Mouse (Mus musculus) CH12.LX (cell line): Measurements from ENCODE around the gene Gm19345. TPM values are rescaled to one million over a fixed set of nuclear protein-coding genes. Genes with fewer than 3 reads are reported as not detected.

Source experiments
- DNase-seq: peaks from one replicate; pipeline ENCODE4 v3.0.0-alpha.2; 2013; ENCODE audit errors: extremely low read depth
- H3K27ac ChIP-seq: 2 replicates; pipeline ENCODE4 v1.5.1; 2012; ENCODE audit warnings: low read depth, mild to moderate bottlenecking, control low read depth, moderate library complexity; ENCODE audit not compliant: insufficient read depth
- H3K27me3 ChIP-seq: replicated peaks from 2 replicates; pipeline ENCODE3; 2012; ENCODE audit warnings: inconsistent platforms
- H3K36me3 ChIP-seq, 2 experiments: replicated peaks in 1 of 2; 2 replicates each; pipeline versions ENCODE3 to v1.6.1; 2012; ENCODE audit warnings: inconsistent platforms in 1 of 2, low read length in 1 of 2, mild to moderate bottlenecking in 1 of 2, mixed read lengths in 1 of 2, moderate library complexity in 1 of 2; ENCODE audit not compliant: control insufficient read depth in 1 of 2, insufficient read depth in 1 of 2
- H3K4me1 ChIP-seq, 2 experiments: 2 replicates each; pipeline ENCODE4 v1.6.1; 2012; ENCODE audit warnings: inconsistent platforms in 1 of 2, moderate library complexity in 1 of 2; ENCODE audit not compliant: insufficient read depth in 2 of 2, control insufficient read depth in 1 of 2
- H3K4me2 ChIP-seq: 2 replicates; pipeline ENCODE4 v1.6.1; 2012; ENCODE audit warnings: low read depth, mild to moderate bottlenecking, control low read depth; ENCODE audit not compliant: poor library complexity, insufficient read depth, severe bottlenecking
- H3K4me3 ChIP-seq, 3 experiments: fragments of 150-350 bp in 1 of 3; sonication (generic) in 1 of 3; replicated peaks in 1 of 3; 2 replicates each; pipeline versions ENCODE3 to v1.5.1; 2011 to 2012; ENCODE audit warnings: low read depth in 2 of 3, low read length in 2 of 3, mild to moderate bottlenecking in 2 of 3, moderate library complexity in 2 of 3, control low read depth in 1 of 3, improper control_type of control experiment in 1 of 3, inconsistent platforms in 1 of 3, mixed read lengths in 1 of 3; ENCODE audit not compliant: poor library complexity in 1 of 3
- H3K79me2 ChIP-seq: replicated peaks from 2 replicates; pipeline ENCODE4 v1.6.1; 2012; ENCODE audit warnings: mild to moderate bottlenecking, moderate library complexity; ENCODE audit not compliant: control insufficient read depth, poor library complexity, insufficient read depth, severe bottlenecking; ENCODE audit errors: extremely low read depth
- H3K9ac ChIP-seq: 2 replicates; pipeline ENCODE4 v1.6.1; 2012; ENCODE audit warnings: low read depth, mild to moderate bottlenecking, control low read depth, moderate library complexity; ENCODE audit not compliant: insufficient read depth
- H3K9me3 ChIP-seq: replicated peaks from 2 replicates; pipeline ENCODE3; 2012; ENCODE audit warnings: low read length, inconsistent platforms, mixed read lengths
- BHLHE40 ChIP-seq: IDR thresholded peaks from 2 replicates; pipeline ENCODE4 v1.6.1; 2011; ENCODE audit warnings: mild to moderate bottlenecking, low read depth, low read length, improper control_type of control experiment
- CHD1 ChIP-seq: IDR thresholded peaks from 2 replicates; pipeline ENCODE4 v1.6.1; 2012; ENCODE audit warnings: low read depth, low read length, improper control_type of control experiment, inconsistent platforms
- CHD2 ChIP-seq: IDR thresholded peaks from 2 replicates; pipeline ENCODE4 v1.6.1; 2011; ENCODE audit warnings: low read length, improper control_type of control experiment
- CTCF ChIP-seq, 2 experiments: IDR thresholded peaks in 1 of 2; conservative IDR thresholded peaks in 1 of 2; 2 replicates each; pipeline ENCODE4 v1.5.1; 2011 to 2012; ENCODE audit warnings: low read depth in 2 of 2, low read length in 2 of 2, improper control_type of control experiment in 1 of 2, inconsistent platforms in 1 of 2, mild to moderate bottlenecking in 1 of 2, moderate library complexity in 1 of 2
- ELF1 ChIP-seq: IDR thresholded peaks from 2 replicates; pipeline ENCODE4 v1.6.1; 2014; ENCODE audit warnings: low read depth, mild to moderate bottlenecking, inconsistent platforms, low read length, improper control_type of control experiment
- ETS1 ChIP-seq: conservative IDR thresholded peaks from 2 replicates; pipeline ENCODE4 v1.6.1; 2012; ENCODE audit warnings: low read depth, mild to moderate bottlenecking, inconsistent platforms, low read length, improper control_type of control experiment, moderate library complexity
- GABPA ChIP-seq: IDR thresholded peaks from 2 replicates; pipeline ENCODE4 v1.6.1; 2012; ENCODE audit warnings: low read depth, low read length, improper control_type of control experiment, inconsistent platforms; ENCODE audit not compliant: insufficient replicate concordance
- HCFC1 ChIP-seq: IDR thresholded peaks from 2 replicates; pipeline ENCODE4 v1.6.1; 2012; ENCODE audit warnings: low read depth, mild to moderate bottlenecking, inconsistent platforms, low read length, improper control_type of control experiment
- IRF4 ChIP-seq: IDR thresholded peaks from 2 replicates; pipeline ENCODE4 v1.6.1; 2014; ENCODE audit warnings: low read depth, mild to moderate bottlenecking, inconsistent platforms, low read length, improper control_type of control experiment
- JUN ChIP-seq: IDR thresholded peaks from 2 replicates; pipeline ENCODE4 v1.6.1; 2011; ENCODE audit warnings: low read depth, mild to moderate bottlenecking, low read length, improper control_type of control experiment, moderate library complexity; ENCODE audit not compliant: insufficient read depth
- JUND ChIP-seq: conservative IDR thresholded peaks from 2 replicates; pipeline ENCODE4 v1.6.1; 2011; ENCODE audit warnings: low read depth, low read length, improper control_type of control experiment
- MAFK ChIP-seq: IDR thresholded peaks from 2 replicates; pipeline ENCODE4 v1.6.1; 2011; ENCODE audit warnings: low read length, improper control_type of control experiment; ENCODE audit not compliant: insufficient replicate concordance
- MAZ ChIP-seq: IDR thresholded peaks from 2 replicates; pipeline ENCODE4 v1.6.1; 2012; ENCODE audit warnings: low read depth, mild to moderate bottlenecking, inconsistent platforms, low read length, improper control_type of control experiment, moderate library complexity
- MEF2A ChIP-seq: IDR thresholded peaks from 2 replicates; pipeline ENCODE4 v1.6.1; 2014; ENCODE audit warnings: low read depth, mild to moderate bottlenecking, inconsistent platforms, low read length, improper control_type of control experiment, borderline replicate concordance
- MYC ChIP-seq: IDR thresholded peaks from 2 replicates; pipeline ENCODE4 v1.6.1; 2011; ENCODE audit warnings: low read depth, mild to moderate bottlenecking, improper control_type of control experiment, low read length
- NELFE ChIP-seq: IDR thresholded peaks from 2 replicates; pipeline ENCODE4 v1.6.1; 2011; ENCODE audit warnings: low read depth, low read length, improper control_type of control experiment
- NRF1 ChIP-seq: IDR thresholded peaks from 2 replicates; pipeline ENCODE4 v1.6.1; 2014; ENCODE audit warnings: low read depth, mild to moderate bottlenecking, inconsistent platforms, low read length, improper control_type of control experiment, moderate library complexity
- PAX5 ChIP-seq: IDR thresholded peaks from 2 replicates; pipeline ENCODE4 v1.6.1; 2012; ENCODE audit warnings: low read length, inconsistent platforms, mixed read lengths
- POLR2A ChIP-seq: IDR thresholded peaks from 2 replicates; pipeline ENCODE4 v1.6.1; 2011; ENCODE audit warnings: low read depth, mild to moderate bottlenecking, improper control_type of control experiment, low read length
- POLR2AphosphoS2 ChIP-seq: IDR thresholded peaks from 2 replicates; pipeline ENCODE4 v1.6.1; 2011; ENCODE audit warnings: low read depth, low read length, improper control_type of control experiment
- RAD21 ChIP-seq: IDR thresholded peaks from 2 replicates; pipeline ENCODE4 v1.6.1; 2011; ENCODE audit warnings: low read depth, mild to moderate bottlenecking, low read length, improper control_type of control experiment, moderate library complexity
- RCOR1 ChIP-seq: conservative IDR thresholded peaks from 2 replicates; pipeline ENCODE4 v1.6.1; 2012; ENCODE audit warnings: low read depth, mild to moderate bottlenecking, inconsistent platforms, low read length, improper control_type of control experiment
- SIN3A ChIP-seq: IDR thresholded peaks from 2 replicates; pipeline ENCODE4 v1.6.1; 2012; ENCODE audit warnings: low read length, improper control_type of control experiment, inconsistent platforms
- SMC3 ChIP-seq: IDR thresholded peaks from 2 replicates; pipeline ENCODE4 v1.6.1; 2011; ENCODE audit warnings: low read depth, low read length, improper control_type of control experiment
- TBP ChIP-seq: conservative IDR thresholded peaks from 2 replicates; pipeline ENCODE4 v1.6.1; 2011; ENCODE audit warnings: low read depth, low read length, improper control_type of control experiment
- UBTF ChIP-seq: IDR thresholded peaks from 2 replicates; pipeline ENCODE4 v1.6.1; 2012; ENCODE audit warnings: low read depth, mild to moderate bottlenecking, inconsistent platforms, low read length, improper control_type of control experiment, moderate library complexity
- USF1 ChIP-seq: IDR thresholded peaks from 2 replicates; pipeline ENCODE4 v1.6.1; 2014; ENCODE audit warnings: low read depth, mild to moderate bottlenecking, inconsistent platforms, low read length, improper control_type of control experiment
- USF2 ChIP-seq: conservative IDR thresholded peaks from 2 replicates; pipeline ENCODE4 v1.6.1; 2011; ENCODE audit warnings: low read depth, low read length, improper control_type of control experiment
- ZC3H11A ChIP-seq: IDR thresholded peaks from 2 replicates; pipeline ENCODE4 v1.6.1; 2012; ENCODE audit warnings: low read depth, mild to moderate bottlenecking, inconsistent platforms, low read length, improper control_type of control experiment
- ZMIZ1 ChIP-seq: IDR thresholded peaks from 2 replicates; pipeline ENCODE4 v1.6.1; 2012; ENCODE audit warnings: low read depth, mild to moderate bottlenecking, inconsistent platforms, low read length, improper control_type of control experiment
- ZNF384 ChIP-seq: IDR thresholded peaks from 2 replicates; pipeline ENCODE4 v1.6.1; 2012; ENCODE audit warnings: low read depth, low read length, improper control_type of control experiment, inconsistent platforms
- dilution Hi-C: fragments of 300-500 bp; cut with MboI; formaldehyde crosslinking; loops from 2 replicates; pipeline ENCODE4 v1.14.3; 2020; ENCODE audit warnings: low sequenced_read_pairs; ENCODE audit not compliant: extremely low pct_unique_long_range_greater_than_20kb, extremely low pct_ligation_motif_present
- in situ Hi-C: fragments of 300-500 bp; cut with MboI; formaldehyde crosslinking; loops from 3 replicates; pipeline ENCODE4 v1.14.3; 2019; ENCODE audit warnings: low sequenced_read_pairs, low pct_ligation_motif_present, low pct_unique_long_range_greater_than_20kb, mixed read lengths
- polyA plus RNA-seq: library from polyadenylated mRNA; unstranded; fragments of >175 nt; gene quantifications from 2 replicates; pipeline ENCODE4 v1.2.1, GENCODE M21; 2012; ENCODE audit warnings: low read depth; ENCODE audit not compliant: insufficient read length
- total RNA-seq, 2 experiments: library from RNA; depleted of rRNA; stranded (reverse); fragments of 300-350 nt in 1 of 2; fragments of >200 nt in 1 of 2; gene quantifications; 2 replicates each; pipeline ENCODE4 v1.2.3; 2012 to 2014

Gm19345 gene
- total RNA-seq (2012; rRNA removed) (0.59 TPM in 1 of 2 replicates, not detected in the other), total RNA-seq (2014; rRNA removed) (not detected in 2 replicates), polyA plus RNA-seq (4.1 and 4.3 TPM in 2 replicates)

GRCm38 (mm10) chr7:19851858-19852570 is at the start of gene Gm19345:
Gene Gm19345, plus strand, starts transcription at chr7:19852003.
- no peak for DNase-seq
- Histone ChIP-seq H3K36me3 (peaks cover 0 to 38% of the 10 kb centered on the region in 2 experiments), H3K4me2 (no peak within 1 kb of the TSS), H3K27me3 (no peaks in the 10 kb centered on the region), H3K9ac (no peak within 1 kb of the TSS), H3K4me3 (no peak within 1 kb of the TSS), H3K79me2 (no peaks in the 10 kb centered on the region), H3K9me3 (no peaks in the 10 kb centered on the region), H3K27ac (no peak within 1 kb of the TSS), H3K4me1 (peaks cover 15 to 19% of the 10 kb centered on the region in 2 experiments)
- in situ Hi-C loops, result loop anchor here (25.0 kb wide), 1 partner anchor 440 kb away; the partner anchor contains the start of genes Ckm and Klc3
- dilution Hi-C loops, result no loop called here
- no peak for TF ChIP-seq MYC
- no peak for TF ChIP-seq IRF4
- TF ChIP-seq MEF2A, result no peak
- TF ChIP-seq NRF1, result no peak
- no peak for TF ChIP-seq CTCF (conservative IDR thresholded peaks at IDR 0.05 in 1 of 2, IDR thresholded peaks at IDR 0.05 in 1 of 2; ENCODE audit: low read depth in 2 of 2, low read length in 2 of 2)
- TF ChIP-seq ZC3H11A, result no peak
- TF ChIP-seq ZMIZ1, result no peak
- no peak for TF ChIP-seq USF1
- no peak for TF ChIP-seq POLR2A
- no peak for TF ChIP-seq CHD2
- no peak for TF ChIP-seq MAFK
- no peak for TF ChIP-seq UBTF
- TF ChIP-seq POLR2AphosphoS2, result no peak
- no peak for TF ChIP-seq RAD21
- TF ChIP-seq TBP, result no peak

DNA sequence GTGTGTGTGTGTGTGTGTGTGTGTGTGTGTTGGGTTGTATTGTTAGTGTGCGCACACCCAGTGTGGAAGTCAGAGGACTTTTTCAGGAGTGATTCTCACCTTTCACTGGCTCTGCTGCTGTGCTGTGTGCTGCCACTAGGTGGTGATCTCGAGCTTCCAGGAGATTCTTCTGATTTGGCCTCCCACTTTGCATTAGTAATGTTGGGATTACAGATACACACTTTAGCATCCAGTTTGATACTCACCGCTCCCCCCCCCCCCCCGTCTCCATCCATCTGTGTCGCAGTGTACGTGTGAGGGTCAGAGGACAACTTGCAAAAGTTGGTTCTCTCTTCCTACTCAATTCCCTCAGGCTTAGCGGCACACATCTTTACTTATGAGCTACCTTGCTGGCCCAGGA is 48.8 kb upstream of the Gm19345 start:
- Histone ChIP-seq H3K27ac (no peak overlapping the region), H3K9me3 (peaks cover 12% of the 10 kb centered on the region), H3K9ac (no peak overlapping the region), H3K4me3 (no peak overlapping the region), H3K79me2 (no peaks in the 10 kb centered on the region), H3K4me2 (no peak overlapping the region), H3K27me3 (no peaks in the 10 kb centered on the region), H3K4me1 (peaks cover 21 to 32% of the 10 kb centered on the region in 2 experiments), H3K36me3 (peaks cover 8 to 16% of the 10 kb centered on the region in 2 experiments)
- peak; percentile 69 for DNase-seq
- in situ Hi-C loops, result loop anchor here (5.0 kb wide), 2 partner anchors 39 to 69 kb away; no protein-coding TSS in a partner anchor
- dilution Hi-C loops, result no loop called here
- TF ChIP-seq ZNF384 (no peak), BHLHE40 (no peak), TBP (no peak), JUN (no peak), USF2 (no peak), UBTF (no peak), ZC3H11A (peak; percentile 93), NRF1 (0 out of 2 replicates have a peak, but pooled peaks have one; percentile 22), GABPA (no peak), MAZ (0 out of 2 replicates have a peak, but pooled peaks have one; percentile 30), NELFE (peak; percentile 64; the same call in 1 of the 2 replicates), RCOR1 (0 out of 2 replicates have a peak, but pooled peaks have one; percentile 36), ELF1 (no peak), USF1 (no peak), SIN3A (no peak), CHD1 (no peak), HCFC1 (no peak), PAX5 (no peak), JUND (no peak), SMC3 (peak; percentile 99), ETS1 (no peak), MYC (0 out of 2 replicates have a peak, but pooled peaks have one; percentile 41)
